Mouse (Mus musculus): ENCODE data around the gene Kansl1. TPM values are rescaled to one million over a fixed set of nuclear protein-coding genes. Genes with fewer than 3 reads are reported as not detected.
"Not testable (repeated sequence)": the region's sequence is repeated elsewhere in the genome, so short reads cannot be mapped to it uniquely, and the experiment has no call there.

Kansl1 gene
- polyA plus RNA-seq, 1 experiment: 15.6 TPM

DNA sequence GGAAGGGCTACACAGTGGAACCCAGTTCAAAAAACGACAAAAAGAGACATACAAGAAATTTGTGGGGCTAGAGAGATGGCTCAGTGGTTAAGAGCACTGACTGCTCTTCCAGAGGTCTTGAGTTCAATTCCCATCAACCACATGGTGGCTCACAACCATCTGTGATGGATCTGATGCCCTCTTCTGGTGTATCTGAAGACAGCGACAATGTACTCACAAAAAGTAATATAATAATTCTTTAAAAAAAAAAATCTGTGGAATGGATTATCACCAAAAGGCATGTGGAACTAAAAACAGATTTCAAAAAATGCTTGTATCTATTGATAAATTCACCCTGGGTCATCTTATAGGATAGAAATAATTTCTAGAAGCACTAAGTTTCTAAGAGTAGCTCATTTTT lies 10.2 kb downstream of the Kansl1 start:
- no peaks in the 10 kb centered on the region for H3K27me3 ChIP-seq (ENCODE audit: control insufficient read depth, insufficient read depth, insufficient read length)
- H3K4me2 ChIP-seq (ENCODE audit: low read depth): no peak overlapping the region
- no peak overlapping the region for H3K4me3 ChIP-seq
- H3K36me3 ChIP-seq (ENCODE audit: control insufficient read depth, insufficient read depth): peaks cover 7% of the 10 kb centered on the region
- no peak overlapping the region for H3ac ChIP-seq (ENCODE audit: control insufficient read depth, insufficient read length)
- peaks cover 22% of the 10 kb centered on the region for H3K79me2 ChIP-seq (ENCODE audit: control insufficient read depth, insufficient read depth)
- TF ChIP-seq SRF (IDR thresholded peaks at IDR 0.05; ENCODE audit: control insufficient read depth, insufficient read length, low read depth): no peak
- no peak for TF ChIP-seq MYOD1 (IDR thresholded peaks at IDR 0.05; ENCODE audit: control insufficient read depth in 1 of 3, insufficient read length in 2 of 3, low read depth in 2 of 3)
- TF ChIP-seq MAX (IDR thresholded peaks at IDR 0.05; ENCODE audit: low read depth): no peak
- no peak for TF ChIP-seq MYOG (IDR thresholded peaks at IDR 0.05; ENCODE audit: control insufficient read depth in 1 of 3, insufficient read depth in 1 of 3, insufficient read length in 2 of 3, low read depth in 2 of 3)
- no peak for TF ChIP-seq TCF3 (IDR thresholded peaks at IDR 0.05; ENCODE audit: insufficient read length, low read depth)
- TF ChIP-seq POLR2A (IDR thresholded peaks at IDR 0.05; ENCODE audit: insufficient read length, low read depth): no peak
- TF ChIP-seq TCF12 (IDR thresholded peaks at IDR 0.05; ENCODE audit: insufficient read depth, poor library complexity, severe bottlenecking): no peak

DNA sequence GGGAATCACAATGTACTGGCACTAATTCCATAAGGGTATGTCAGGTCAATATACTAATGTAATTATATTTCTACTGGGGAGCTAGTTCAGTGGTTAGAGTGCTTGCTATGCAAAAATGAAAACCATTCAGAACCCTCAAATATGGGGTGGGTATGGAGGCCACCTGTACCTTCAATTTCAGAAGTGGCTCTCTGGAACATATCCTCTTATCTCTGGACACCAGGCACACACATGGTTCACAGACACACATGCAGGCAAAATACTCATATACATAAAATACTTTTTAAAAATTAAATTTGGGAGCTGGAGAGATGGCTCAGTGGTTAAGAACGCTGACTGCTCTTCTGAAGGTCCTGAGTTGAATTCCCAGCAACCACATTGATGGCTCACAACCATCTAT lies 16.0 kb downstream of the Kansl1 start:
- no peak for TF ChIP-seq REST (IDR thresholded peaks at IDR 0.05; ENCODE audit: insufficient read depth, insufficient read length)
- no peak for TF ChIP-seq POLR2A (IDR thresholded peaks at IDR 0.05; ENCODE audit: insufficient read length, low read depth)
- no peak for TF ChIP-seq TCF12 (IDR thresholded peaks at IDR 0.05; ENCODE audit: insufficient read depth, poor library complexity, severe bottlenecking)
- no peak for TF ChIP-seq USF1 (IDR thresholded peaks at IDR 0.05; ENCODE audit: low read depth)
- no peak for TF ChIP-seq POLR2AphosphoS2 (IDR thresholded peaks at IDR 0.05; ENCODE audit: insufficient read length, low read depth)
- no peak for TF ChIP-seq E2F4 (IDR thresholded peaks at IDR 0.05; ENCODE audit: insufficient read depth)
- TF ChIP-seq SRF (IDR thresholded peaks at IDR 0.05; ENCODE audit: control insufficient read depth, insufficient read length, low read depth): no peak
- no peak for TF ChIP-seq MAX (IDR thresholded peaks at IDR 0.05; ENCODE audit: low read depth)
- H3K4me3 ChIP-seq: no peak overlapping the region
- H3K79me2 ChIP-seq (ENCODE audit: control insufficient read depth, insufficient read depth): peaks cover 14% of the 10 kb centered on the region
- H3K36me3 ChIP-seq (ENCODE audit: control insufficient read depth, insufficient read depth): peaks cover 3% of the 10 kb centered on the region
- H3K27me3 ChIP-seq (ENCODE audit: control insufficient read depth, insufficient read depth, insufficient read length): no peaks in the 10 kb centered on the region
- no peak overlapping the region for H3ac ChIP-seq (ENCODE audit: control insufficient read depth, insufficient read length)
- no peak overlapping the region for H3K4me2 ChIP-seq (ENCODE audit: low read depth)

DNA sequence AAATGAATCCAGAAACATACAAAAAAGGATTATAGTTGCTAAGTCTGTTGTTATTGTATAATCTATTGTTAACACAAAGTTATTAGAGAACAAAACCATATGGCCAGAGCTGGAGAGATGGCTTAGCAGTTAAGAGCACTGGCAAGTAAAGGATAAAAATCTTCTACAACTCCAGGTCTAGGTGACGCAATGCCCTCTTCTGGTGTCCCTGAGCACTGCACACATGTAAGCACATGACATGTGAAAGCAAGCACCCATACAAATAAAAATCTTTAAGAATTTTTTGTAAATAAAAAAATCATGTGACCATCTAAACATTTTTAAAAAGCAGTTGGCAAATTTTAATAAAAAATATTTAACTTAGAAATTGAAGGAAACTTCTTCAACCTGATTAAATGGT lies 17.4 kb downstream of the Kansl1 start:
- TF ChIP-seq SRF (IDR thresholded peaks at IDR 0.05; ENCODE audit: control insufficient read depth, insufficient read length, low read depth): no peak
- TF ChIP-seq CEBPB (IDR thresholded peaks at IDR 0.05; ENCODE audit: insufficient read depth, poor library complexity, severe bottlenecking): no peak
- TF ChIP-seq TCF12 (IDR thresholded peaks at IDR 0.05; ENCODE audit: insufficient read depth, poor library complexity, severe bottlenecking): no peak
- TF ChIP-seq REST (IDR thresholded peaks at IDR 0.05; ENCODE audit: insufficient read depth, insufficient read length): no peak
- Histone ChIP-seq H3K4me2 (ENCODE audit: low read depth) (no peak overlapping the region), H3K27me3 (ENCODE audit: control insufficient read depth, insufficient read depth, insufficient read length) (no peaks in the 10 kb centered on the region), H3K4me3 (no peak overlapping the region), H3K79me2 (ENCODE audit: control insufficient read depth, insufficient read depth) (peaks cover 21% of the 10 kb centered on the region), H3K36me3 (ENCODE audit: control insufficient read depth, insufficient read depth) (peaks cover 3% of the 10 kb centered on the region), H3ac (ENCODE audit: control insufficient read depth, insufficient read length) (no peak overlapping the region)

DNA sequence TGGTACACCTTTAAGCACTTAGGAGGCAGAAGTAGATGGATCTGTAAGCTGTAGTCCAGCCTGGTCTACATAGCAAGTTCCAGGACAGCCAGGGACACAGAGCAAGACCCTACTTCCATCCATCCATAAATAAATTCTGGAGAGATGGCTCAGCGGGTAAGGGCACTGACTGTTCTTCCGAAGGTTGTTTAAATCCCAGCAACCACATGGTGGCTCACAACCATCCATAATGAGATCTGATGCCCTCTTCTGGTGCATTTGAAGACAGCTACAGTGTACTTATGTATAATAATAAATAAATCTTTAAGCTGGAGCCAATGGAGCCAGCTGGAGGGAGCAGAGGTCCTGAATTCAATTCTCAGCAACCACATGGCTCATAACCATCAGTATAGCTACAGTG lies 20.2 kb downstream of the Kansl1 start:
- peaks cover 39% of the 10 kb centered on the region for H3K79me2 ChIP-seq (ENCODE audit: control insufficient read depth, insufficient read depth)
- not testable (repeated sequence) for H3K27me3 ChIP-seq (ENCODE audit: control insufficient read depth, insufficient read depth, insufficient read length)

DNA sequence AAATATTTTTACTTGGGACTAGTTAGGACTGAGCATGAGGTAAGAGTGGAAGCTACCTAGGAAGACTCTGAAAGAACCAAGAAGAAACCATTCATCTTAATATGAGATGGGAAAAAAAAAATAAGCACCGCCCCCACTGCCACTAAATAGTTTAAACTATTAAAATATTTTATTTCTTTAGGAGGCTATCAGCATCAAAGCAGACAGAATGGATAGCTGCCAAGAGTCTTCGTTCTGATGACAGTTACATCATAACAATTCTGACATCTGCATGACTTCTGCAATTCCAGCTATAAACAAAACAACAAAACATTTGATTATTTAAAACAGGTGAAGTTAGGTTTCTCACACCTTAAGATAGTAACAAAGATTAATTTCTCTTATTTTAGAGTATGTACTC lies 23.1 kb downstream of the Kansl1 start:
- no peak overlapping the region for H3K4me3 ChIP-seq
- no peak overlapping the region for H3ac ChIP-seq (ENCODE audit: control insufficient read depth, insufficient read length)
- H3K4me2 ChIP-seq (ENCODE audit: low read depth): no peak overlapping the region
- no peak for TF ChIP-seq USF1 (IDR thresholded peaks at IDR 0.05; ENCODE audit: low read depth)
- no peak for TF ChIP-seq MYOG (IDR thresholded peaks at IDR 0.05; ENCODE audit: control insufficient read depth in 1 of 3, insufficient read depth in 1 of 3, insufficient read length in 2 of 3, low read depth in 2 of 3)
- no peak for TF ChIP-seq E2F4 (IDR thresholded peaks at IDR 0.05; ENCODE audit: insufficient read depth)
- no peak for TF ChIP-seq POLR2A (IDR thresholded peaks at IDR 0.05; ENCODE audit: insufficient read length, low read depth)
- no peak for TF ChIP-seq TCF3 (IDR thresholded peaks at IDR 0.05; ENCODE audit: insufficient read length, low read depth)
- no peak for TF ChIP-seq POLR2AphosphoS2 (IDR thresholded peaks at IDR 0.05; ENCODE audit: insufficient read length, low read depth)
- TF ChIP-seq TCF12 (IDR thresholded peaks at IDR 0.05; ENCODE audit: insufficient read depth, poor library complexity, severe bottlenecking): no peak
- no peak for TF ChIP-seq SRF (IDR thresholded peaks at IDR 0.05; ENCODE audit: control insufficient read depth, insufficient read length, low read depth)
- no peak for TF ChIP-seq CEBPB (IDR thresholded peaks at IDR 0.05; ENCODE audit: insufficient read depth, poor library complexity, severe bottlenecking)
- TF ChIP-seq MAX (IDR thresholded peaks at IDR 0.05; ENCODE audit: low read depth): no peak
- TF ChIP-seq MYOD1 (IDR thresholded peaks at IDR 0.05; ENCODE audit: control insufficient read depth in 1 of 3, insufficient read length in 2 of 3, low read depth in 2 of 3): no peak
- no peaks in the 10 kb centered on the region for H3K27me3 ChIP-seq (ENCODE audit: control insufficient read depth, insufficient read depth, insufficient read length)
- H3K79me2 ChIP-seq (ENCODE audit: control insufficient read depth, insufficient read depth): peaks cover 51% of the 10 kb centered on the region
- H3K36me3 ChIP-seq (ENCODE audit: control insufficient read depth, insufficient read depth): no peaks in the 10 kb centered on the region

More for the DNA sequence above, 20.2 kb downstream of the Kansl1 start:
- H3K4me3 ChIP-seq; H3ac ChIP-seq (ENCODE audit: control insufficient read depth, insufficient read length); H3K4me2 ChIP-seq (ENCODE audit: low read depth); H3K36me3 ChIP-seq (ENCODE audit: control insufficient read depth, insufficient read depth): not testable (repeated sequence)

DNA sequence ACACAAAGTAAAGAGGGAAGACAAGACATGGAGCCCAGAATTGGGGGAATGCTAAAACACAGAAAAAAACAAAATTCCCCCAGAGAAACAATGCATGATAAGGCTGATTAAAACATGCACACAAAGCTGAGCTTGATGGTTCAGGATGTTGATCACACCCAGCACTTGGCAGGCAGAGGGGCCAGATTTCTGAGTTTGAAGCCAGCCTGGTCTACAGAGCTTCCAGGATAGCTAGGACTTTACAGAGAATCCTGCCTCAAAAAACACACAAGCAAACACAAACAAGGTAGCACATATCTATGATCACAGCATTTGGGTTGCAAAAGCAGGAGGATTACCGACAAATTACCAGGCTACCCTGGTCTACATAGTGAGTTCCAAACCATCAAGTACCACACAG lies 23.6 kb downstream of the Kansl1 start:
- Histone ChIP-seq H3K36me3 (ENCODE audit: control insufficient read depth, insufficient read depth) (no peaks in the 10 kb centered on the region), H3K4me2 (ENCODE audit: low read depth) (no peak overlapping the region), H3ac (ENCODE audit: control insufficient read depth, insufficient read length) (no peak overlapping the region), H3K27me3 (ENCODE audit: control insufficient read depth, insufficient read depth, insufficient read length) (no peaks in the 10 kb centered on the region), H3K79me2 (ENCODE audit: control insufficient read depth, insufficient read depth) (peaks cover 56% of the 10 kb centered on the region), H3K4me3 (no peak overlapping the region)
- TF ChIP-seq MYOG (IDR thresholded peaks at IDR 0.05; ENCODE audit: control insufficient read depth in 1 of 3, insufficient read depth in 1 of 3, insufficient read length in 2 of 3, low read depth in 2 of 3) (no peak), TCF12 (IDR thresholded peaks at IDR 0.05; ENCODE audit: insufficient read depth, poor library complexity, severe bottlenecking) (no peak), REST (IDR thresholded peaks at IDR 0.05; ENCODE audit: insufficient read depth, insufficient read length) (no peak), SRF (IDR thresholded peaks at IDR 0.05; ENCODE audit: control insufficient read depth, insufficient read length, low read depth) (no peak), POLR2AphosphoS2 (IDR thresholded peaks at IDR 0.05; ENCODE audit: insufficient read length, low read depth) (no peak), CEBPB (IDR thresholded peaks at IDR 0.05; ENCODE audit: insufficient read depth, poor library complexity, severe bottlenecking) (no peak)
